ENCODE assay signal across 10 mouse cellular contexts in the genomic region with DNA sequence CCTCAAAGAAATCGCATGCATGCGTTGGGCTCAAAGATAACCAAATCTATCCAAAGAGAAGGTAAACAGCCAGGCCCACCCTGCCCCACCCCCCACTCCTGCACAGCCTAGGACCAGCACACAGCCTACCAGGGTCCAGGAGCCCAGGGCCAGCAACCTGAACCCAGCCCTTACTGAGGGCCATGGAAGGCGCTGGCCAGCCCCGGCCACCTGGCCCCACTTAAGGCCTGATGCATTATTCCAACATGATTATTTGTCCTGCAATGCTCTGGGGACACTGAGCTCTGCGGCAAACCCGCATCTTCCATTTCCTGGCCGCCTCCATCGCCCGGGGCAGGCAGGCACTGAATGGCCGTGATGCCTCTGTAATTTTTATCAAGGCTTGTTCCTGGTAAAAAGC.
DNase-seq lines count a peak whose midpoint lies in the region; ATAC-seq and TF ChIP-seq lines count a peak whose summit lies in the region.
"Had no signal": no experiment of that assay in that cellular context is flagged by ENCODE, and none has a peak within 500 bp of the region (broad histone marks: within the 10 kb centered on the region; RNA-seq: fewer than 3 reads in every experiment).

No protein-coding gene starts in this region.

- no peaks in the 10 kb centered on the region for H3K27me3 ChIP-seq in heart, embryonic 16.5 days (ENCODE audit: control insufficient read depth, insufficient read depth, low read length)
- H3K27me3 ChIP-seq in intestine, embryonic 15.5 days (replicated peaks) = no peaks in the 10 kb centered on the region
- peaks cover 55% of the 10 kb centered on the region for H3K27me3 ChIP-seq in midbrain, embryonic 12.5 days
- no peaks in the 10 kb centered on the region for H3K27me3 ChIP-seq in thymus, adult 2 months (ENCODE audit: control insufficient read depth, insufficient read depth, low read length)

- peak overlapping the region; percentile 44 for H3K9ac ChIP-seq in heart, embryonic 16.5 days (ENCODE audit: low read length)
- no peak overlapping the region for H3K9ac ChIP-seq in intestine, embryonic 15.5 days
- H3K9ac ChIP-seq in midbrain, embryonic 12.5 days (replicated peaks) = no peak overlapping the region

- DNase-seq in heart, adult 18-20 months = no peak
- peak; percentile 49 for DNase-seq in embryo, embryonic 9.5 days (ENCODE audit: extremely low spot score)
- no peak for DNase-seq in cerebellum, adult 11-12 months
- no peak for DNase-seq in thymus, adult 2 months
- no peak for DNase-seq in cerebellum, adult 8-10 months
- DNase-seq: layer of hippocampus, postnatal 36 days; lung, postnatal 36 days had no signal

- H3K4me2 ChIP-seq in heart, embryonic 16.5 days (ENCODE audit: low read depth, low read length) = no peak overlapping the region
- H3K4me2 ChIP-seq in intestine, embryonic 15.5 days (replicated peaks) = peak overlapping the region; percentile 30
- H3K4me2 ChIP-seq in midbrain, embryonic 12.5 days (replicated peaks) = no peak overlapping the region

- H3K27ac ChIP-seq in heart, embryonic 16.5 days (ENCODE audit: low read length) = no peak overlapping the region; the same call in 1 of the 2 replicates
- peak overlapping the region; percentile 73 for H3K27ac ChIP-seq in intestine, embryonic 15.5 days
- H3K27ac ChIP-seq in midbrain, embryonic 12.5 days (replicated peaks) = peak overlapping the region; percentile 60
- H3K27ac ChIP-seq in thymus, adult 2 months (ENCODE audit: control insufficient read depth, insufficient read depth, low read length) = no peak overlapping the region

- no peak for TF ChIP-seq POLR2A in thymus, adult 2 months (IDR thresholded peaks at IDR 0.05; ENCODE audit: control insufficient read depth, extremely low read depth, insufficient read depth, low read length, poor library complexity)

- H3K36me3 ChIP-seq in heart, embryonic 16.5 days (ENCODE audit: control insufficient read depth, insufficient read depth) = no peaks in the 10 kb centered on the region
- H3K36me3 ChIP-seq in intestine, embryonic 15.5 days = no peaks in the 10 kb centered on the region
- no peaks in the 10 kb centered on the region for H3K36me3 ChIP-seq in midbrain, embryonic 12.5 days
- no peaks in the 10 kb centered on the region for H3K36me3 ChIP-seq in thymus, adult 2 months (ENCODE audit: control insufficient read depth, insufficient read depth, low read length)

- WGBS in heart, embryonic 16.5 days = 49% methylated on average over 10 of the region's 10 CpGs
- 36% methylated on average over 10 of the region's 10 CpGs for WGBS in intestine, embryonic 15.5 days
- 26% methylated on average over 10 of the region's 10 CpGs for WGBS in midbrain, embryonic 12.5 days
- 95% methylated on average over 10 of the region's 10 CpGs for WGBS in thymus, adult 2 months

- no peak for TF ChIP-seq CTCF in thymus, adult 2 months (IDR thresholded peaks at IDR 0.05; ENCODE audit: borderline replicate concordance, control insufficient read depth, extremely low read depth, insufficient read depth, low read length, poor library complexity)

- H3K4me1 ChIP-seq in heart, embryonic 16.5 days (ENCODE audit: control insufficient read depth, insufficient read depth, low read length) = peaks cover 39% of the 10 kb centered on the region
- peaks cover 41% of the 10 kb centered on the region for H3K4me1 ChIP-seq in intestine, embryonic 15.5 days (replicated peaks)
- peaks cover 72% of the 10 kb centered on the region for H3K4me1 ChIP-seq in midbrain, embryonic 12.5 days
- H3K4me1 ChIP-seq in thymus, adult 2 months (replicated peaks; ENCODE audit: control insufficient read depth, insufficient read depth, low read length) = no peaks in the 10 kb centered on the region

- no peak overlapping the region for H3K4me3 ChIP-seq in heart, embryonic 16.5 days (ENCODE audit: low read length)
- H3K4me3 ChIP-seq in intestine, embryonic 15.5 days (replicated peaks) = no peak overlapping the region
- H3K4me3 ChIP-seq in midbrain, embryonic 12.5 days = no peak overlapping the region
- no peak overlapping the region for H3K4me3 ChIP-seq in thymus, adult 2 months (ENCODE audit: control insufficient read depth, insufficient read depth, low read length)

- ATAC-seq in heart, embryonic 16.5 days (replicated peaks; ENCODE audit: extremely low read depth, insufficient read depth, low FRiP score) = no peak
- peak; percentile 13; the same call in 1 of the 2 replicates for ATAC-seq in intestine, embryonic 15.5 days
- ATAC-seq in midbrain, embryonic 12.5 days (ENCODE audit: low FRiP score, low read depth) = peak; percentile 74

- no peaks in the 10 kb centered on the region for H3K9me3 ChIP-seq in heart, embryonic 16.5 days (replicated peaks; ENCODE audit: control insufficient read depth, low read length)
- no peaks in the 10 kb centered on the region for H3K9me3 ChIP-seq in intestine, embryonic 15.5 days
- no peaks in the 10 kb centered on the region for H3K9me3 ChIP-seq in midbrain, embryonic 12.5 days

Comparison
In these comparisons a context has a peak if more than half of its experiments do, and no peak if none do; other contexts are left out.
1. H3K27ac ChIP-seq: peak in intestine, embryonic 15.5 days (single experiment) and midbrain, embryonic 12.5 days (single experiment); none in heart, embryonic 16.5 days (single experiment) and thymus, adult 2 months (single experiment).